Mouse (Mus musculus) forebrain, embryonic 16.5 days (tissue): ENCODE data around the gene Actr1b. TPM values are rescaled to one million over a fixed set of nuclear protein-coding genes. Genes with fewer than 3 reads are reported as not detected.

ENCODE experiments used
- ATAC-seq: fragments of 200-750 bp; cut with Nextera tagmentation; 2 replicates; pipeline ENCODE4 v1.8.0; 2017; ENCODE audit warnings: mild to moderate bottlenecking, moderate library complexity
- H3K27ac ChIP-seq: fragments of 300-500 bp; sonication (generic); 2 replicates; pipeline ENCODE4 v1.5.1; 2014; ENCODE audit warnings: low read length, control low read depth
- H3K27me3 ChIP-seq: fragments of 300-500 bp; sonication (generic); replicated peaks from 2 replicates; pipeline ENCODE4 v1.6.1; 2014; ENCODE audit warnings: low read length; ENCODE audit not compliant: control insufficient read depth, insufficient read depth
- H3K36me3 ChIP-seq: fragments of 300-500 bp; sonication (generic); 2 replicates; pipeline ENCODE4 v1.6.1; 2014; ENCODE audit not compliant: control insufficient read depth, insufficient read depth
- H3K4me1 ChIP-seq: fragments of 300-500 bp; sonication (generic); replicated peaks from 2 replicates; pipeline ENCODE4 v1.6.1; 2014; ENCODE audit warnings: low read length; ENCODE audit not compliant: control insufficient read depth, insufficient read depth
- H3K4me2 ChIP-seq: fragments of 300-500 bp; sonication (generic); 2 replicates; pipeline ENCODE4 v1.6.1; 2014; ENCODE audit warnings: mild to moderate bottlenecking, low read length, control low read depth
- H3K4me3 ChIP-seq: fragments of 300-500 bp; sonication (generic); replicated peaks from 2 replicates; pipeline ENCODE4 v1.5.1; 2014; ENCODE audit warnings: mild to moderate bottlenecking, low read length, control low read depth
- H3K9ac ChIP-seq: fragments of 300-500 bp; sonication (generic); replicated peaks from 2 replicates; pipeline ENCODE4 v1.6.1; 2014; ENCODE audit warnings: low read depth, low read length, control low read depth
- H3K9me3 ChIP-seq: fragments of 300-500 bp; sonication (generic); 2 replicates; pipeline ENCODE4 v1.6.1; 2016; ENCODE audit warnings: low read length; ENCODE audit not compliant: control insufficient read depth
- WGBS: fragments of 180-500 bp; shearing (Covaris S2); extraction: QIAGEN DNeasy Blood & Tissue Kit; methylation state at CpG from one replicate; pipeline ENCODE4 v1.1.7; 2014; 5-methylcytosine and 5-hydroxymethylcytosine counted together
- polyA plus RNA-seq: library from polyadenylated mRNA; unstranded; fragments of >200 nt; fragmentation: Nextera tagmentation; extraction: Ambion mirVana; gene quantifications from 2 replicates; pipeline ENCODE4 v1.2.1, GENCODE M21; 2015

Actr1b gene
- polyA plus RNA-seq, 1 experiment from 2014 or later = 109 TPM

DNA sequence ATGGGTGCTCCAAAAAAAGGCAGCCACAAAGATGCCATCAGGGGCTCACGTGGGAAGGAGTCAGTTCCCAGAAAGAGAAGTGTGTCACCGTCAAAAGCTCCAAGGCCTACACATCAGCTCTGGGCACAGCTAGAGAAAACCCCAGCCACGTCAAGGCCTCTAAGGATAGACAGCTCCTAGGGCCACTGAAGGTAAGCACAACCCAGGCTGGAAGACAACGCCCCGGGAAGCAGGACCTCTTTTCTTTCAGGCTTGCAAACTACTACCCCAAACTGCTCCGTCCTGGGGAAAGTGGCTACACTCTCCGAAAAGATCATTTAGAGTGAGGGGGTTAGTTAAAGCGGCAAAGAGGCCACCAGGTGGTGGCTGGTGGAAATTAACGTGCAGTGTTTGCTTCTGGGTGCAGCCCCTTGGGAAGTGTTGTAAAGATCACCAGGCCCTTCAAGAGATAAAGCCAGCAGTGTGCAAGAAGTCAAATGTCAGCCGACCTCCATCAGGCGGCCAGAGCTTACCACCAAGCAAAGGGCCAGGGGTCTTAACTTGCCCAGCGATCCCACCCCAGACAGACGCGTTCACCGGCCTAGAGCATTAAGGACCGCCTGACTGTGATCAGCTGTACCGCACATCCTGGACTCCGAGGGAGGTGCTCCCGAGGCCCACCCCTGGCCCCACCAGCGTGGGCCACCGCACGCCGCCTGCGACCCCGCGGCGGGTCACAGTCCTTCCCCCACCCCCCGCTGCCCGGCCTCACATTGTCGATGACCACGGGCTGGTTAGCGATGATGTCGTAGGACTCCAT, 5.0 kb downstream of the Actr1b start:
- Histone ChIP-seq H3K27me3 (no peaks in the 10 kb centered on the region), H3K4me1 (peaks cover 19% of the 10 kb centered on the region), H3K36me3 (peaks cover 17% of the 10 kb centered on the region), H3K9ac (peak overlapping the region; percentile 96), H3K4me2 (peak overlapping the region; percentile 85), H3K9me3 (no peaks in the 10 kb centered on the region), H3K27ac (peak overlapping the region; percentile 73), H3K4me3 (peak overlapping the region; percentile 95)
- peak; percentile 67 for ATAC-seq
- under 1% methylated on average over 33 of the region's 33 CpGs for WGBS

DNA sequence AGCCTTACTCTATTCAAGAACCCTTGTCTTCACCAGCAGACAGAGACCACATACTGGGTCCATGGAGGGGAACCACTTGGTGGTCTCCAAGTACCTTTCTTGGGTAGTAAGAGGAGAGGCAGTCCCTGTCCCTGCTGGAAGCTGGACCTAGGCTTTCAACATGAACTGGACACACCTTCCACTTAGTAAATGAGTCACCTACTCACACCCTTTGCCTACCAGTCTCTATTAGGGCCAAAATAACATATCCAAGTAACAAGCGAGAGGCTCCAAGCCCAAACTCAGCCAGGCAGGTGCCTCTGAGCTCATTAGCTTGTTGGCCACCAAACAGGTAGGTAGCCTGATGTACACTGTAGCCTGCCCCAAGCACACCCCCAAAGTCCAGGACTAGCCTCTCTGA, 5.6 kb downstream of the Actr1b start:
- no peaks in the 10 kb centered on the region for H3K27me3 ChIP-seq
- ATAC-seq = no peak
- no peaks in the 10 kb centered on the region for H3K9me3 ChIP-seq
- WGBS = 71% methylated on average over 1 of the region's 1 CpGs
- peaks cover 19% of the 10 kb centered on the region for H3K4me1 ChIP-seq
- H3K36me3 ChIP-seq = peaks cover 19% of the 10 kb centered on the region
- H3K9ac ChIP-seq = peak overlapping the region; percentile 96
- peak overlapping the region; percentile 85 for H3K4me2 ChIP-seq
- H3K27ac ChIP-seq = no peak overlapping the region
- peak overlapping the region; percentile 95 for H3K4me3 ChIP-seq

DNA sequence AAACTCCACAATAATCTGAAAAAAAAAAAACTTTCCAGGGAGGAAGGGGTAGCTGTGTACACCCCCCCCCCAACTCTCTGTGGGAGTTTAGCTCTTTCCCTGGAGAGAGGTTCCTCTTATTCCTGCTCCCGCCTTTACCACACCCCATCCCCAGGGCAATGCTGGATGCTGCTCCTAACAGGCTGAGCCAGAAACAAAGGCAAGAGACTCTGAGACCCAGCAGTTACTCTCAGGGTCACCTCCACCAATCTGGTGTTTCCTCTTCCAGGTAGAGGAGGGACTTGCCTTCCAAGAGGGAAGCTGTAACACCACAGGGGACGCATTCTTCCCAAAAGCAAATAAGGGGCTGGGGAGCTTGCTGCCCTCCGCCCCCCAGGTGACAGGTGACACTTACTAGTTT, 6.4 kb downstream of the Actr1b start:
- 72% methylated on average over 3 of the region's 3 CpGs for WGBS
- Histone ChIP-seq H3K36me3 (peaks cover 22% of the 10 kb centered on the region), H3K4me3 (no peak overlapping the region)

DNA sequence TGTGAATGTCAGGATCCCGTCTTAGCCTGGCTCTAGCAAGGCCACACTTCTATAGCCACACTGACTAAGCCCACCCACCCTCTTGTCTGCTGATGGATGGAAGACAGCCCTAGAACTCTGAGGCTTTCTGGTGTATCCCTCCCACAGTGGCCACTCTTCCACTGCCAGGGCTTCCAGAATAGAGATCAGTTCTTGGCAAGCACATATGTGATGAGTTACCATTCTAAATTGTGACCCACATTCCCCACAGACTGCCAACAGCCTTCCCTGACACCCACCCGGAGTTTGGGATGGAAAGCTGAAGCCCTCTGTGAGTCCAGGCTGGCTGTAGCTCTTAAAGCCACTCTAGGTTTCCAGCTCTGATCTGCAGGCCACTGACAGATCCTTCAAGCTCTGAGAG, 7.1 kb downstream of the Actr1b start:
- H3K9ac ChIP-seq = 0 out of 2 replicates have a peak overlapping the region, but pooled peaks have one; percentile 11
- no peak overlapping the region for H3K4me3 ChIP-seq
- H3K4me1 ChIP-seq = peaks cover 19% of the 10 kb centered on the region
- H3K27me3 ChIP-seq = no peaks in the 10 kb centered on the region
- H3K36me3 ChIP-seq = peaks cover 26% of the 10 kb centered on the region
- 71% methylated on average over 2 of the region's 2 CpGs for WGBS
- H3K9me3 ChIP-seq = no peaks in the 10 kb centered on the region
- no peak overlapping the region for H3K27ac ChIP-seq
- H3K4me2 ChIP-seq = no peak overlapping the region
- no peak for ATAC-seq

More for the DNA sequence above, 6.4 kb downstream of the Actr1b start:
- H3K27ac ChIP-seq = no peak overlapping the region
- peaks cover 19% of the 10 kb centered on the region for H3K4me1 ChIP-seq
- H3K27me3 ChIP-seq = no peaks in the 10 kb centered on the region
- no peak for ATAC-seq
- no peak overlapping the region for H3K4me2 ChIP-seq
- no peak overlapping the region for H3K9ac ChIP-seq
- no peaks in the 10 kb centered on the region for H3K9me3 ChIP-seq

DNA sequence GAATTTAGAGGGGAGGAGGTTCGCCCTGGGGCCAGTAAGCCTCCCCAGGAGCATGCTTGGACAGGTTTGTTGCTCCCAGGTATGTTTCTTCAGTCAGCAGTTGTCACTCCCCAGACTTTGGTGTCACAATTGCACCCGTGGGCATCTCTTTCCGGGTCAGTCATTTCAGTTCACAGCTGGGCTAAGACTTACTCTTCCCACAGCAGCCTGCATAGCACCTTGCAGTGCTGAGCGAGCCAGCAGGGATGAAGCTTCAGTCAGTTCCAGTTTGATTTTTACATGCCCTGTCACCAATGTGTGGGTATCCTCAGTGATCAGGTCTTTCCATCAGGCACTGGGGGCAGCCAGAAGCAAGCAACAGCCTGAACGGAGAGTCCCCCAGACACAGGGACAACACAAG, 17.2 kb downstream of the Actr1b start:
- Histone ChIP-seq H3K27me3 (no peaks in the 10 kb centered on the region), H3K4me2 (no peak overlapping the region), H3K36me3 (peaks cover 26% of the 10 kb centered on the region), H3K9me3 (no peaks in the 10 kb centered on the region), H3K9ac (no peak overlapping the region), H3K27ac (no peak overlapping the region), H3K4me1 (peaks cover 5% of the 10 kb centered on the region), H3K4me3 (no peak overlapping the region)
- ATAC-seq = no peak
- WGBS = 77% methylated on average over 5 of the region's 5 CpGs

DNA sequence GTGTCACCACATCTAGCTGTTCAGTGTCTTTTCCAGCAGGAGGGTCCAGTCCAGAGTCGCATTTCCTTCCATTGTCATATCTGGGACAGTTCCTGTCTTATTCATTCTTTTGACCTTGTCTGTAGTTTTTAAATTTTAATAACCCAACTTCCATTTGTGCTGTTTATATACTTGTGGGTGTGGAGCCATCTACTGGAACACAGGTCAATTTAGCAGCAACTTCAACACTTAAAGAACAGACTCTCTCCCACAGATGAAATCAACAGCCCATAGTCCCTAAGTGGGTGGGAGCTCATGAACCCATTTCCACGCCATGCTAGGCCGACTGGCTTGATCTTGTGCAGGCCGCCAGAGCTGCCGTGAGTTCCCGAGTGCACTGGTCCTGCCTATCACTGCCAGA, 17.8 kb downstream of the Actr1b start:
- no peaks in the 10 kb centered on the region for H3K9me3 ChIP-seq
- no peak overlapping the region for H3K9ac ChIP-seq
- H3K27me3 ChIP-seq = no peaks in the 10 kb centered on the region
- no peak overlapping the region for H3K27ac ChIP-seq
- no peak for ATAC-seq
- H3K4me2 ChIP-seq = no peak overlapping the region
- H3K4me3 ChIP-seq = no peak overlapping the region
- H3K36me3 ChIP-seq = peaks cover 22% of the 10 kb centered on the region
- H3K4me1 ChIP-seq = peaks cover 7% of the 10 kb centered on the region
- WGBS = 80% methylated on average over 6 of the region's 6 CpGs

DNA sequence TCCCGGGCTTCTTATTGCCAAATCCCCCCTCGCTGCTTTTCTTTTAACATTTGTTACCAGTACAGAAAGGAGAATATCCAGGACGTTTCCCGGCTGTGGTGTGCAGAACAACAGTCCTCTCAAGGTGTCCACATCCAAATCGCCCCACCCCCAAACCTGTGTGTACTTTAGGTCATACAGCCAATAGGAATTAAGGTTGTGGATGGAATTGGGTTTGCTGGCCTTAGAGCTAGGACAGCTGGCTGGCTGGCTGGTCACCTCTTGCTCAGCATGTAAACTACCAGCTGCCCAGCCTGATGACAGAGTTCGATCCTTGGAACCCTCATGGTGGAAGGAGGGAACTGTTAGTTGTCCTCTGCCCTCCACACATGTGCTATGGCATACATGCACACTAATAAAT, 19.4 kb downstream of the Actr1b start:
- Histone ChIP-seq H3K4me2 (no peak overlapping the region), H3K36me3 (peaks cover 21% of the 10 kb centered on the region), H3K27me3 (no peaks in the 10 kb centered on the region), H3K9me3 (no peaks in the 10 kb centered on the region), H3K4me1 (peaks cover 10% of the 10 kb centered on the region), H3K27ac (no peak overlapping the region), H3K9ac (no peak overlapping the region), H3K4me3 (no peak overlapping the region)
- 88% methylated on average over 6 of the region's 6 CpGs for WGBS
- no peak for ATAC-seq

DNA sequence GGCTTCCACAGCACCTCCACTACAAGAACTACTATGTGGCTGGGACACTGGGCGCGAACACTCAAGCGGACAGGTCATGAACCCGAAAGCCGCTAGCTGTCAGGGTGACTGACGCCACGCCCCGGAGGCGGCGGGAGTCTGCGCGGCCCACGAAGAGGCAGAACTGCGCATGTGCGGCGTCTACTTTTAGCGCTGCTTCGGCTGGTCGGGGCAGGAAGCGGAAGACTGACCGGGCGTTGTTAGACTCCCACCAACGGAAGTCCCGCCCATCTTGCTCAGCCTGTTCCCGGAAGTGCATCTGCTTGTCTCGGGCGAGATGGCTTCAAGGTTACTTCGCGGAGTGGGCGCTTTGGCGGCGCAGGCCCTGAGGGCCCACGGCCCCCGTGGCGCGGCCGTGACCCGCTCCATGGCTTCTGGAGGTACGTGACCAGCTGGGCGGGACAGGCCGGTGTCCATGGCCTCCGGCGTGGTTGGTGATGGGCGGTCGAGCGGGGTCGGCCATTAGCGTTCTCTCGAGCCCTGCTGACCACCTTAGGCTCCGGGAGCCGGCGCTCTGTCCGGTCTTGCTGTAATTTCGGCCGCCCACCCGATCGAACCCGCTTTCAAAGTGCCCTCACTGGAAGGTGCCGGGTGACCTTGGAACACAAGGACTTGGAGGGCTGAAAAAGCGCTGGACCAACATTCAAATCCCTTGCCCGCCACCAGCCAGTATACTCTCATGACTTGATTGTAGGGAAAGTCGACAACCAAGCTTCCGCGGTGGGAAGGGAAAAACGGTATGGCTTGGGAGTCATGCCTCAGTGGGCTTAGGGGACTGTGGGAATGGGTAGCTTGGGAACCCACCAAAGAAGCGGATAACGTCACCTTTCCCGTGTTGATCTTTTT, 22.7 kb downstream of the Actr1b start, which contains the start of gene Cox5b:
TSS of gene Cox5b (plus strand) at position 179 of the 885 bp plus-strand sequence.
- peak; percentile 97 for ATAC-seq
- no peaks in the 10 kb centered on the region for H3K27me3 ChIP-seq
- peak within 1 kb of the TSS; percentile 50 for H3K4me3 ChIP-seq
- H3K36me3 ChIP-seq = peaks cover 14% of the 10 kb centered on the region
- WGBS = 1% methylated on average over 68 of the region's 68 CpGs
- no peaks in the 10 kb centered on the region for H3K9me3 ChIP-seq
- H3K27ac ChIP-seq = peak within 1 kb of the TSS; percentile 25; the same call in 1 of the 2 replicates
- peak within 1 kb of the TSS; percentile 82 for H3K4me2 ChIP-seq
- peak within 1 kb of the TSS; percentile 71 for H3K9ac ChIP-seq
- peaks cover 10% of the 10 kb centered on the region for H3K4me1 ChIP-seq

DNA sequence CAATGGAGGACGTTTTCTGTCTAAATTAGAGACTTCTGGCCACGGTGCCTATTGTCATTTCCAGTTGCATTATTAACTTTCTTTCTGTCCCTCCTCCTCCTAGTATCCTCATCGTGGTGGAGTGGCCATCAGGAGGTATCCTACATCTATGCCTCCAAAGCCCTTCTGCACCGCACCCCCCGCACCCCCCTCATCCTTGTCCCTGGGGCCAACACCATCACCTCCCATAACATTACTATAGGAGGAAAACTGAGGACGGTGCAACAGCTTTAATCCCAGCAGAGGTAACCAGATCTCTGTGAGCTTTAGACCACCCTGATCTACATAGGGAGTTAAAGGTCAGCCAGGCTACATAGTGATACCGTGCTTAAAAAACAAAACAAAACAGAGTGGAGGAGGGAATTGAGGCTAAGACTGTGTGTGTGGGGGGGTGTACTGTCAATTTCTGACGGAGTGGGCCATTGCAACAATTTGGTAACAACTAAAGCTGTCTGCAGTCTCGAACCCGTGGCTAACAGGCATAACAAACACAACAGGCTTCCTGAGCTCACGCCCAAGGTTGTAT, 23.5 kb downstream of the Actr1b start:
- 66% methylated on average over 11 of the region's 11 CpGs for WGBS
- ATAC-seq = peak; percentile 37
- H3K27ac ChIP-seq = peak overlapping the region; percentile 25; the same call in 1 of the 2 replicates

More for the DNA sequence above, 23.5 kb downstream of the Actr1b start:
- Histone ChIP-seq H3K36me3 (peaks cover 14% of the 10 kb centered on the region), H3K9me3 (no peaks in the 10 kb centered on the region), H3K4me2 (peak overlapping the region; percentile 52), H3K27me3 (no peaks in the 10 kb centered on the region), H3K9ac (peak overlapping the region; percentile 47), H3K4me3 (peak overlapping the region; percentile 50), H3K4me1 (peaks cover 10% of the 10 kb centered on the region)
